Mouse (Mus musculus) kidney, embryonic 16.5 days (tissue): ENCODE measurements around the gene 1700017B05Rik. TPM values are rescaled to one million over a fixed set of nuclear protein-coding genes. Genes with fewer than 3 reads are reported as not detected.

ENCODE experiments used
- ATAC-seq: fragments of 200-750 bp; cut with Nextera tagmentation; 2 replicates; pipeline ENCODE4 v1.8.0; 2017; ENCODE audit warnings: moderate TSS enrichment; ENCODE audit not compliant: low FRiP score, low TSS enrichment
- H3K27ac ChIP-seq: fragments of 300-500 bp; sonication (generic); 2 replicates; pipeline ENCODE4 v1.5.1; 2014; ENCODE audit warnings: low read length
- H3K27me3 ChIP-seq: fragments of 300-500 bp; sonication (generic); 2 replicates; pipeline ENCODE4 v1.6.1; 2014; ENCODE audit warnings: low read length, control low read depth, mixed read lengths; ENCODE audit not compliant: insufficient read depth
- H3K36me3 ChIP-seq: fragments of 300-500 bp; sonication (generic); 2 replicates; pipeline ENCODE4 v1.6.1; 2014; ENCODE audit warnings: low read length, control low read depth, mixed read lengths; ENCODE audit not compliant: insufficient read depth
- H3K4me1 ChIP-seq: fragments of 300-500 bp; sonication (generic); 2 replicates; pipeline ENCODE4 v1.6.1; 2014; ENCODE audit warnings: low read length, control low read depth, mixed read lengths; ENCODE audit not compliant: insufficient read depth
- H3K4me2 ChIP-seq: fragments of 300-500 bp; sonication (generic); replicated peaks from 2 replicates; pipeline ENCODE4 v1.6.1; 2014; ENCODE audit warnings: low read depth, low read length
- H3K4me3 ChIP-seq: fragments of 300-500 bp; sonication (generic); 2 replicates; pipeline ENCODE4 v1.5.1; 2014; ENCODE audit warnings: mild to moderate bottlenecking, low read length
- H3K9ac ChIP-seq: fragments of 300-500 bp; sonication (generic); replicated peaks from 2 replicates; pipeline ENCODE4 v1.6.1; 2014; ENCODE audit warnings: low read length
- H3K9me3 ChIP-seq: fragments of 300-500 bp; sonication (generic); 2 replicates; pipeline ENCODE4 v1.6.1; 2016; ENCODE audit warnings: low read length, control low read depth
- WGBS: fragments of 180-500 bp; shearing (Covaris S2); extraction: QIAGEN DNeasy Blood & Tissue Kit; methylation state at CpG from one replicate; pipeline ENCODE4 v1.1.7; 2014; 5-methylcytosine and 5-hydroxymethylcytosine counted together
- polyA plus RNA-seq: library from polyadenylated mRNA; unstranded; fragments of >200 nt; fragmentation: Nextera tagmentation; extraction: Ambion mirVana; gene quantifications from 2 replicates; pipeline ENCODE4 v1.2.1, GENCODE M21; 2015

1700017B05Rik gene
- polyA plus RNA-seq, 1 experiment from 2014 or later, result 23.0 TPM

DNA sequence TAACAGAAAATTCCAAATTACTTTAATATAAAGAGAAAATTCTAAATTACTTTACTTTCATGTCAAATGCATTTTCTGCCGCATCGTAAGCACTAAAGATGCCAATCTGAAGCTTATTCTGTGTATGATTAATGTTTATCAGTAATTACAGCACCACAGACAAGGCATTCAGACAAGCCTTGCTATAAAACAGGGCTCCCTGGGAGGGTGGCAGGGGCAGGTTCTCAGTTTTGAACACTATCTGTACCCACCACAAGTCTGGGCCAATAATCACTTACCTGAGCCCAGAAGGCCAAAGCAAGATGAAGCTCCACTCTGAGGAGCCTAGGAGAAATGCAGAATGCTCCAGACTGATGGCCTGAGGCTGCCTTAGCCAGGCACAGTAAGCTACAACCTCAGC lies 35.5 kb upstream of the 1700017B05Rik start:
- WGBS, result 88% methylated on average over 2 of the region's 2 CpGs

DNA sequence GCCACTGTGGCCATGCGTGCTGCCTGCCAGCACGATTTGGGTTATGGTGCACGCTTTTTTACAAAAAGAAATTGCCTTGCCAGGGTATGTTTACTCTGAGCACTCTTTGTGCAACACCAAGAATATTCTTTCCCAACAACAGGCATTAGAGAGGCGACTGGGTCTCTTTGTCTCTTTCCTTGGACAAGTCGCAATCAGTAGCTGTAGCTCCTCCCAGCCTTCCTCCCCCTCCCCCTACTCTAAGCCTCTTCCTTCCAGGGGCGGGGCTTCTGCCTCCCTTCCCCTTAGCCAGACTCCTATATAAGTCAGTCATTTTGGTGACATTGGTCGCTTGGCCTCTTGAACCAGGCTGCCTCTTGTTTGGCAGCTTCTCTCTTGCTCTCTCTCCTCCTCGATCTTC lies 33.9 kb upstream of the 1700017B05Rik start:
- no peaks in the 10 kb centered on the region for H3K27me3 ChIP-seq
- H3K9ac ChIP-seq, result no peak overlapping the region
- no peak overlapping the region for H3K4me3 ChIP-seq
- ATAC-seq, result no peak
- H3K9me3 ChIP-seq, result no peaks in the 10 kb centered on the region
- no peak overlapping the region for H3K4me2 ChIP-seq
- H3K4me1 ChIP-seq, result 0 out of 2 replicates have a peak, but pooled peaks cover 5% of the 10 kb centered on the region
- no peak overlapping the region for H3K27ac ChIP-seq
- 71% methylated on average over 8 of the region's 8 CpGs for whole genome bisulfite sequencing
- no peaks in the 10 kb centered on the region for H3K36me3 ChIP-seq

More for the DNA sequence above, 35.5 kb upstream of the 1700017B05Rik start:
- Histone ChIP-seq H3K36me3 (no peaks in the 10 kb centered on the region), H3K4me3 (no peak overlapping the region), H3K9ac (no peak overlapping the region), H3K4me1 (0 out of 2 replicates have a peak, but pooled peaks cover 5% of the 10 kb centered on the region), H3K9me3 (no peaks in the 10 kb centered on the region), H3K27me3 (no peaks in the 10 kb centered on the region), H3K4me2 (no peak overlapping the region), H3K27ac (no peak overlapping the region)
- ATAC-seq, result no peak

DNA sequence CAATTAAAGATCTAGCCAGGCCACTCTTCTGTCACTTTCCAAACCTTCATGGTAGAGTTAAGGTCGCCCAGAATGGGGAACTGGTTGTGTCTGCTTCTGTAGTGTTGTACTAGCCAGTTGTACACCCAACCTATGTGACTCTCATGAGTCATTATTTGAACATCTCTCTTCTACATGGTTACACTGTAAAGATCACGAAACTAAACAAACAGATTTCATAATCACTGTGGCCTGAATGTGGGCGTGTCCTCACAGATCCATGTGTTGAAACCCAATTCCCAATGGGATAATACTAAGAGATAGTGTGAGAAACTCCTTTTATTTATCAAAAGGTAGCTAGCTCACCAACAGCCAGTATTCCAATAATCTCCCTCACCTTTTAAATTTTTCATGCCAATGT lies 33.3 kb upstream of the 1700017B05Rik start:
- 80% methylated on average over 3 of the region's 3 CpGs for WGBS

DNA sequence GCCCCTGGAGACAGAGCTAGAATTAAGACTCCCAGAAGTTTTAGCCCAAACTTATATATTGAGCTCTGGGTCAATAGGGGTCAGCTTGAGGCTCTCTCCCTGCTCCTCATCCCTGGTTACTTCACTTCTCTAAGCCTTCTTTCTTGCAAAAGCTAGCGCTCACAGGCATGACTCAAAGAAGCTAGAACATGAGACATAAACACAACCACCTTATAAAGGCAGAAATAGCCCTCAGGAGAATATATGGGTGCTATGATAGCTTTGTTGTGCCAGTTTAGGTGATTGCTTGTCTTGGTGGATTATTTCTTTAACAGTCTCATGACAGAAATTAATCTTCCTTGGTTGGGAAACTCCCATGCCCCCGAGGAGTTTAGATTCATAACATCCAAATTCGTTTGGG lies 32.5 kb upstream of the 1700017B05Rik start:
- WGBS, result 67% methylated on average over 3 of the region's 3 CpGs
- H3K4me1 ChIP-seq, result 0 out of 2 replicates have a peak, but pooled peaks cover 1% of the 10 kb centered on the region
- no peak overlapping the region for H3K27ac ChIP-seq
- H3K36me3 ChIP-seq, result no peaks in the 10 kb centered on the region
- no peak for ATAC-seq
- H3K4me2 ChIP-seq, result no peak overlapping the region
- H3K4me3 ChIP-seq, result no peak overlapping the region
- no peaks in the 10 kb centered on the region for H3K27me3 ChIP-seq
- H3K9ac ChIP-seq, result no peak overlapping the region
- H3K9me3 ChIP-seq, result no peaks in the 10 kb centered on the region

More for the DNA sequence above, 33.3 kb upstream of the 1700017B05Rik start:
- ATAC-seq, result no peak
- H3K9ac ChIP-seq, result no peak overlapping the region
- no peak overlapping the region for H3K4me2 ChIP-seq
- 0 out of 2 replicates have a peak, but pooled peaks cover 5% of the 10 kb centered on the region for H3K4me1 ChIP-seq
- no peaks in the 10 kb centered on the region for H3K9me3 ChIP-seq
- no peaks in the 10 kb centered on the region for H3K27me3 ChIP-seq
- H3K36me3 ChIP-seq, result no peaks in the 10 kb centered on the region
- no peak overlapping the region for H3K4me3 ChIP-seq
- H3K27ac ChIP-seq, result no peak overlapping the region

DNA sequence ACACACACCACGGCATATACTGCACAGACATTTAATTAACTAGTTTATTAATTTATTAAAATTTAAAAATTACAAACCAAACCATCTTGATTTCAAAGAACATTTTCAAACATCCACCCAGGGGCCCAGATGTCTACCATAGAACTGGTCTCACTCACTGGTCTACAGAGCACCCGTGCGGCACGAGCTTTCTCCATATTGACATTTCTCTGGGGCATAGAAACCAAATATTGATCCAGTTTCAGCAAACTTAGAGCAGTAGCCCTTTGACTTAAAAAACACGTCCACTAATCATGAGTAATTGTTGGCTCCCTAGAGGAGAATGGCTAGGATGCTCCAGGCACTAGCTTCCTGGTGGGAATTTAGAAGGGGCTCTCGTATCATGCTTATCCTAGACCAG lies 24.8 kb upstream of the 1700017B05Rik start:
- H3K4me1 ChIP-seq, result peaks cover 19% of the 10 kb centered on the region
- H3K9me3 ChIP-seq, result no peaks in the 10 kb centered on the region
- H3K9ac ChIP-seq, result no peak overlapping the region
- H3K4me2 ChIP-seq, result no peak overlapping the region
- H3K27ac ChIP-seq, result no peak overlapping the region
- no peak for ATAC-seq
- 86% methylated on average over 6 of the region's 6 CpGs for WGBS
- H3K4me3 ChIP-seq, result no peak overlapping the region
- H3K27me3 ChIP-seq, result no peaks in the 10 kb centered on the region
- no peaks in the 10 kb centered on the region for H3K36me3 ChIP-seq

DNA sequence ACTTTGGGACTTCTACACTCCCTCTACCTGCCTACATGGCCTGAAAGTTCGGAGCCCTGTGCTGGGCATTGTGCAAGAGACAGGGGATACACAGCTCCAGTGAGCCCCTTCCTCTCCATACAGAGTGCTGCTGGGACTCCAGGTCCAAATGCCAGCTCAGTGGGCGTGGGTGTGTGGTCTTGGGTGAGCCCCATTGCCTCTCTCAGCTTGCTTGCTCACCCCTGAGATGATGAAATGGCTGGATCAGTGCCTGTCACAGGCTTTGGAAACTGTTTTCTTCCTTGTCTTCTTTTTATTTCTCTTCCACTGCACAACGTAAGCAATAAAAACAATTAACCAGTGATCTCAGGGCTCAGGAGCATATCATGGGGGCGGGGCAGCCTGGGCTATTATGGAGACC lies 20.9 kb upstream of the 1700017B05Rik start:
- no peaks in the 10 kb centered on the region for H3K36me3 ChIP-seq
- H3K9ac ChIP-seq, result no peak overlapping the region
- H3K27me3 ChIP-seq, result no peaks in the 10 kb centered on the region
- H3K4me1 ChIP-seq, result peaks cover 41% of the 10 kb centered on the region
- 56% methylated on average over 4 of the region's 4 CpGs for WGBS
- H3K4me2 ChIP-seq, result no peak overlapping the region
- no peak overlapping the region for H3K27ac ChIP-seq
- no peaks in the 10 kb centered on the region for H3K9me3 ChIP-seq
- no peak overlapping the region for H3K4me3 ChIP-seq
- no peak for ATAC-seq

DNA sequence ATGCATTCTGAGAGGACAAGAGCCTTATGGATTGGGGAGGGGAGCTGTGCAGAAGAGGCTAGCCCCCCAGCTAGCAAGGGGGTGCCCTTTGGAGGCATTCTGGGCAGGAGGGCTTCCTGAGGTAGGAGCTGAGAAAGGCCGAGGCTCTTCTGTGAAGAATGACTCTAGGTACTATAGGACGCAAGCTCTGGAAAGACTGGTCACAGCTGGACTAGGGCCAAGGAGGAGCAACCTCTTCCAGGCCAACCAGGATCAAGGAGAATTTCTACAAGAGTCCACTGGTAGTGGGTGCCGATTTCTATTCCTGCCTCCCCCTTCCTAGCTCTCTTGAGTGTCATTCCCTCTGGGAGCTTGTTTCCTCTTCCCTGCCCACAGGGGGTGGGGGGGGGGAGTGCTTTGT lies 20.3 kb upstream of the 1700017B05Rik start:
- 50% methylated on average over 3 of the region's 3 CpGs for WGBS
- no peak for ATAC-seq
- H3K4me3 ChIP-seq, result no peak overlapping the region
- no peak overlapping the region for H3K9ac ChIP-seq
- no peaks in the 10 kb centered on the region for H3K9me3 ChIP-seq
- H3K36me3 ChIP-seq, result no peaks in the 10 kb centered on the region
- H3K27me3 ChIP-seq, result no peaks in the 10 kb centered on the region
- peaks cover 47% of the 10 kb centered on the region for H3K4me1 ChIP-seq
- no peak overlapping the region for H3K27ac ChIP-seq
- H3K4me2 ChIP-seq, result no peak overlapping the region

DNA sequence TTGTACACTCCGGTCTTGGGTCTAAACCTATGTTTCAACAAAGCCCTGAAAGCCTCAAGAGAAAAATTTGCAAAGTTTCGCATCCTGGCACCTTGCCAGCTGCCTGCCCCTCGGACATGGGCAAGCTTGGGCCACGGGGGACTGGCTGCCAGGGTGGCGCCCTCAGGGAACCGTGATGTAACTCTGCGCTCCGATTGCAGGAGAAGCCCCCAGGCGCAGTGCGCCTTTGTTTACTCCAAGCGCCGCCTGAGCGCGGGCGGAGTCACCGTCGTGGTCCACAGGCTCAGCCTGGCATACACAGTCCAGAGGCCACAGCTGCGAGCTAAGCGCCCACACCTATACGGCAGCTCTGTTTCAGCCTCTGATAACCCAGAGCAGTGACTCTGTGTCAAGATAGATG lies 19.1 kb upstream of the 1700017B05Rik start:
- H3K27ac ChIP-seq, result no peak overlapping the region
- WGBS, result 12% methylated on average over 20 of the region's 20 CpGs

DNA sequence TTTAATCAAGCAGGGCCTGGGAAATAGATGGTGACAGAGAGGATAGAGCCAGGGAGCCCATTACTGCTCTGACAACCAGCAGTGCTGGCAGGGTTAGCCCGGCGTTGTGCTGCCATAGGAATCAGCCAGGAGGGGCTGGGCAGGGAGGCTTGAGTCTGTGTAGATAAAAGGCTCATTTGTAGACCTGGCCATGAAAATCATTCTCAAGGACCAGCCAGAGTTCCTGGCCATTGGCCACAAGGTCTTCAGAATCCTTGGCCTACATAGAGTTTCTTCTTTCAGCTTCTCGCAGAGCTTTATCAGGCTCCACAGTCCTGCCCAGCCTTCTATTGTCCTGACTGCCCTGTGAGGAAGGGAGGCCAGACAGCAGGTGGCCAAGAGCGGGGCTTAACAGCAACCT lies 17.0 kb upstream of the 1700017B05Rik start:
- ATAC-seq, result no peak
- H3K4me1 ChIP-seq, result peaks cover 47% of the 10 kb centered on the region
- 57% methylated on average over 4 of the region's 4 CpGs for WGBS
- H3K27ac ChIP-seq, result no peak overlapping the region
- no peaks in the 10 kb centered on the region for H3K9me3 ChIP-seq
- no peak overlapping the region for H3K4me2 ChIP-seq
- H3K27me3 ChIP-seq, result no peaks in the 10 kb centered on the region
- H3K36me3 ChIP-seq, result no peaks in the 10 kb centered on the region
- H3K9ac ChIP-seq, result no peak overlapping the region
- no peak overlapping the region for H3K4me3 ChIP-seq

More for the DNA sequence above, 19.1 kb upstream of the 1700017B05Rik start:
- peak; percentile 72 for ATAC-seq
- peak overlapping the region; percentile 49 for H3K4me2 ChIP-seq
- H3K36me3 ChIP-seq, result no peaks in the 10 kb centered on the region
- no peaks in the 10 kb centered on the region for H3K27me3 ChIP-seq
- peak overlapping the region; percentile 22 for H3K4me3 ChIP-seq
- H3K9me3 ChIP-seq, result no peaks in the 10 kb centered on the region
- peak overlapping the region; percentile 54 for H3K9ac ChIP-seq
- H3K4me1 ChIP-seq, result peaks cover 47% of the 10 kb centered on the region

DNA sequence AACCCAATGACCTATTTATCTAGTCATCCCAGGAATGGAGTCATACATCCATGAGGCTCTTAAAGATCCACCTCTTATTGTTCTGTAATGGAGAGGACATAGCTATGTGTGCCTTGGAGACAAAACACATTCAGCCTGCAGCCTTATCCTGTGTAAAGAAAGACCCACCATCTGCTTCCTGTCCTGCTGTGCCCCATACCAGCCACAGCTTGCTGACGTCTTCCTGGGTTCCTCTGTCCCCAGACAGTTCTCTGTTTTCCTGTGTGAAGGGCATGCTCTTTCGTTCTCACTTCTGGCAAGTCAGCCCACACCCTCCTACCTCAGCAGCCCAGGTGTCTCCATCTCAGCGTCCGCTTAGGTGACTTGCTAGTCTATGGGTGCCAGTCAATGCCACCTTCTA lies 15.9 kb upstream of the 1700017B05Rik start:
- H3K27me3 ChIP-seq, result no peaks in the 10 kb centered on the region
- H3K4me1 ChIP-seq, result peaks cover 39% of the 10 kb centered on the region
- H3K9me3 ChIP-seq, result no peaks in the 10 kb centered on the region
- no peak overlapping the region for H3K9ac ChIP-seq
- WGBS, result 58% methylated on average over 4 of the region's 4 CpGs
- no peak overlapping the region for H3K4me2 ChIP-seq
- H3K27ac ChIP-seq, result no peak overlapping the region
- no peak overlapping the region for H3K4me3 ChIP-seq
- H3K36me3 ChIP-seq, result no peaks in the 10 kb centered on the region
- no peak for ATAC-seq
